Mouse (Mus musculus): Measurements from ENCODE around the gene Dnajc22.
"Not testable (repeated sequence)": the region's sequence is repeated elsewhere in the genome, so short reads cannot be mapped to it uniquely, and the experiment has no call there.

Gene Dnajc22

DNA sequence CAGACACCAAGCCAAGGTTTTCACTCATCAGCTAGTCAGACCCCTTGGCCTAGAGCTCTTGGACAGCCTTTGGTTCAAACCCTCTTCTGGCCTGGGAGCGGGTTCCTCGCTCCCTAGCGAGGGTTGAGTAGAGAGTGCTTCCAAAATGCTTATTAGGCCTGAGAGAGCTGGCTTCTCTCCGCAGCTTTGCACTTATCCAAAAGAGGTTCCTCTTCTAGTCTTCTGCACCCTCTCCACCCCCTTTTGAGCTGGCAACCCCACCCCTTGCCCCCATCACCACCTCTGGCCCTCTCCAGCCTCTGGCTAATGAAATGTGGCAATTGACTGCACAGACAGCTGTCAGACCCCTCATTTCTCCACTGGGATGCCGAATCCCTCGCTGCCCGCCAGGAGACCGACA lies at the start of gene Dnajc22:
Dnajc22 (plus strand) TSS at position 301 of the 400 bp plus-strand sequence.
- CTCF ChIA-PET = no interaction called here

DNA sequence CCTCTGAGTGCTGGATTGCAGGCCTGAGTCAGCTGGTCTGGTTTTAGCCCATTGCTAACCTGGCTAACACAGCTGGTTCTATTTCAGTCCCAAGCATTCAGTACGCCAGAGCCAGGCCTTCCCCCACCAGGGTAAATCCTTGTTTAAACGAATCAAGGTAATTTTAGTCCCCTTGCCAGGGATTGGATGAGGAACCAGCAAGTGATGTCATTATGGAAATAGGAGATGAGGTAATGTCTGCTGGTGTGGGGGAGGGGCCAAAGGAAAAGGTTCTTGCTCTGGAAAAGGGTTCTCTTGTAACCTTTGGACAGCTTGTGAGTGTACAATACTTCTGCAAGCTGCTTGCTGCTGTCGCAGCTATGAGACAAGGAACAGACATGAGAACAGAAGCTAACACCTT lies 48.1 kb upstream of the Dnajc22 start:
- CTCF ChIA-PET = no interaction called here

DNA sequence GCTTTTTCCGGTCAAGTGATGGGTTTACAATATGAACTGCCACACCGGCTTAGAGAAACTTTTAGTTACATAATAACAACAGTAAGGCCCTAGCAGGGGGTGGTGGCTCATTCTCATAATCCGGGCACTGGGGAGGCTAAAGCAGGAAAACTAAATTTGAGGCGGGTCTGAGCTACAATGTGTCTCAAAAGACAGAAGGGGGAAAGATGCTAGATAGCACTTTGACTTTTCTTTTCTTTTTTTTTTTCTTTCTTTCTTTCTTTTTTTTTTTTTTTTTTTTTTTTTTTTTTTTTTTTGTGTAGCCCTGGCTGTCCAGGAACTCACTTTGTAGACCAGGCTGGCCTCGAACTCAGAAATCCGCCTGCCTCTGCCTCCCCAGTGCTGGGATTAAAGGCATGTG lies 47.2 kb upstream of the Dnajc22 start:
- CTCF ChIA-PET = not testable (repeated sequence)

DNA sequence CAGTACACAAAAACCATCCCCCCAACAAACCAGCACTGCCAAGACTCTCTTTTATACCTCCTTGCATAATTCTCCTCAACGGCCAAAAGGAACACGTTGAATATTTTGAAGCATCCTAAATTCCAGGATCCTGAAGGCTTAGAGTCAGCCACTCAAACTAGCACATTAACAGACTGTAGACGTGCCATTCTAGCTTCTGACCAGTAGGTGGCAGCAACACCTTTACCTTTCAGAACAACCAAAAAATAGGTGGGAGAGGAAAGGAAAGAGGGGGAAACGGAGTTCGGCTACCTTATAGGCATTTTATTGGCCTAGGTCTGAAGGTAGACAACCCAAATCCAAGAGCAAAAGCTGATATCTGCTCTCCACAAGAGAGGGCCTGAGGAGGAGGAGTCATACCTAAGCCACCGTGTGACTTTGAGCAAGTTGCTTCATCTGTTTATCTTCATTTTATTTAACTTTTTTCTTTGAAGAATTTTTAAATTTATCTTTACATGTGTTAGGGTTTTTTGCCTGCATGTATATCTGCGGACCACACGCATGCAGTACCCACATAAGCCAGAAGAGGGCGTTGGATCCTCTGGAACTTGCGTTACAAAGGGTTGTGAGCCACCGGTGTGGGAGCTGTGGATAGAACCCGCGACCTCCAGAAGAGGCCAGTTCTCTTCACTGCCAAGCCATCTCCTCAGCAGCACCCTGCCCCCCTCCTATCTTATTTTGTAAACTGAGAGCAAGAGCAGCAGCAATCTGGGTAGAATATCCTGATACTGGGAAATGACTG lies 43.3 kb upstream of the Dnajc22 start:
- CTCF ChIA-PET = interaction anchor here (1.5 kb wide), 1 partner anchor 11 kb away, joined by 4 read pairs; no protein-coding TSS in a partner anchor

DNA sequence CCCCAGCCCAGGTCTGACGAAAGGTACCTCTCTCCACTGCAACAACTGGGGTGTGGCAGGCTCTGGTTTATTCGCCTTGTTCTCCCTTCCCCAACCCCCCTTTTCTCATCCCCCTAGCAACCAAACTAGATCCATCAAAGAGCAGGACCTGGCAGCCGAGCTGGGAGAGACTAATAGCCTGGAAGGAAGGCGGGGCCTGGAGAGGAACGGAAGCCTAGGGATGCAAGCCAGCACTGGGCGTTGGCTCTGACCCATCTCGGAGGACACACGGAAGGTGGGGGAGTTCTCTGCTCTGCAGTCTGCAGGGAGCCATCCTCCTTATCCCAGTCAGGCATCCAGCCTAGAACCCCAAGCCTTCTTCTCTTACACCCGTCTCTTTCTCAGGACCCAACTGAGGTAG lies 39.6 kb upstream of the Dnajc22 start:
- CTCF ChIA-PET = no interaction called here

DNA sequence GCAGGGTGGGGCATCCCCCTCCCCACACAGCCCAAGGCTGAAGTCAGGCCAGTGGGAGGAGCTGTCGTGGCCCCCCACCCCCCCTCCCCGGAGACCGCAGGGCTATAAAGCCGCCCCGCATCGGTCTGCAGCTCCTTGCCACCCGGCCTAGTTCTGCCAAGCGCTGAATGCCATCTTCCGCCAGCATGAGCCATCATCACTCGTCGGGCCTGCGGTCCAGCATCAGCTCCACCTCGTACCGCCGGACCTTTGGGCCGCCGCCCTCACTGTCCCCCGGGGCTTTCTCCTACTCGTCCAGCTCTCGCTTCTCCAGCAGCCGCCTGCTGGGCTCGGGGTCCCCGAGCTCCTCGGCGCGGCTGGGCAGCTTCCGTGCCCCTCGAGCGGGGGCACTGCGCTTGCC lies 37.9 kb upstream of the Dnajc22 start, which contains the start of gene Prph:
Prph (plus strand) TSS at position 135 of the 400 bp plus-strand sequence.
- CTCF ChIA-PET = interaction anchor here (0.5 to 1.7 kb wide), 2 partner anchors 8 to 30 kb away, joined by 4 to 5 read pairs; no protein-coding TSS in a partner anchor

DNA sequence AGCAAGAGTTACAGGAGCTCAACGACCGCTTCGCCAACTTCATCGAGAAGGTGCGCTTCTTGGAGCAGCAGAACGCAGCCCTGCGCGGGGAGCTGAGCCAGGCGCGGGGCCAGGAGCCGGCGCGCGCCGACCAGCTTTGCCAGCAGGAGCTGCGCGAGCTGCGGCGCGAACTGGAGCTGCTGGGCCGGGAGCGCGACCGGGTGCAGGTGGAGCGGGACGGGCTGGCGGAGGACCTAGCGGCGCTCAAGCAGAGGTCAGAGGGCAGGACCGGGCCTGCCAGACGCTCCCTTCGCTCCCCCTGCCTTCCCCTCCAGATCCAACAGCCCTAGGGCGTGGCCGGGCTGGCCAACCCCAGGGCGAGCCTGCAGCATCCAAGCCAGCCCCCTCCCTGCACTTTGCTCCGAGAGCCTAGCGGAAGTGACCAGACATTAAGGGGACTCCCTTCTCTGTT lies 37.4 kb upstream of the Dnajc22 start:
- CTCF ChIA-PET = interaction anchor here (0.5 to 1.7 kb wide), 2 partner anchors 9 to 31 kb away, joined by 4 to 5 read pairs; no protein-coding TSS in a partner anchor

DNA sequence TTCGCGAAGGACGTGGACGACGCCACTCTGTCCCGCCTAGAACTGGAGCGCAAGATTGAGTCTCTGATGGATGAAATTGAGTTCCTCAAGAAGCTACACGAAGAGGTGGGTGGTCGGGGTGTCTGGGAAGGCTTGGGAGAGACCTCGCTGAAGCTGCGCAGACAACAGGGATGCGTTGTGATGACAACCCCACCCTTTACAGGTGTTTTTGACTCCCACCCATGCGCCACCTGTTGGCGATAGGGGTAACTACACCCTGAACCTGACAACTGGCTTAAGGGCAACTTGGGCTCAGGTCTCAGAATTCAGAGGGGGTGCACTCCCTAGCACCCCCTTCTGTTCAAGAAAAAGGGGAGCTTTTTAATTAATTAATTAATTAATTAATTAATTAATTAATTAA lies 36.6 kb upstream of the Dnajc22 start:
- CTCF ChIA-PET = interaction anchor here (1.1 kb wide), 1 partner anchor 34 kb away, joined by 9 read pairs; no protein-coding TSS in a partner anchor

DNA sequence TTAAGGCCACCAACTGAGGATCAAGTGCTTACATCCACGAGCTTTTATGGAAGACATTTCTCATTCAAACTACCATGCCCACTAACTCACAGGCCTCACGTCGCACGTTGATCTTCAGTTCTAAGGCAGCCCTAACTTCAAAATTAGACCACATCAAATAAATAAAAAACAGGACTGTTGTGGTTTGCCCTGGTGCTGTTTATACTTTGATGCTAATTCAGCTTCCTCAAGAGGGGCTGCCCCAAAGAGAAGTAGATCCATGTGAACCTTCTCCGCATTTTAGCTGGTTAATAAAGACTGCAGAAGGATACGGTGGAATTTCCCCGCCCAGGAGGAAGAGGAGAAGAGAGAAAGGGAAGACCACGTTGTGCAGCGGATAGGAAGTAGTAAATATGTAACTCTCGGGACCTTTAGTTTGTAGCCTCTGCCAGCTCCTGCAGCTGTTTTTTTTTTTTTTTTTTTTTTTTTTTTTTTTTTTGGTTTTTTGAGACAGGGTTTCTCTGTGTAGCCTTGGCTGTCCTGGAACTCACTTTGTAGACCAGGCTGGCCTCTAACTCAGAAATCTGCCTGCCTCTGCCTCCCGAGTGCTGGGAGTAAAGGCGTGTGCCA lies 27.3 kb upstream of the Dnajc22 start:
- CTCF ChIA-PET = interaction anchor here (0.6 kb wide), 1 partner anchor 79 kb away, joined by 4 read pairs; no protein-coding TSS in a partner anchor

DNA sequence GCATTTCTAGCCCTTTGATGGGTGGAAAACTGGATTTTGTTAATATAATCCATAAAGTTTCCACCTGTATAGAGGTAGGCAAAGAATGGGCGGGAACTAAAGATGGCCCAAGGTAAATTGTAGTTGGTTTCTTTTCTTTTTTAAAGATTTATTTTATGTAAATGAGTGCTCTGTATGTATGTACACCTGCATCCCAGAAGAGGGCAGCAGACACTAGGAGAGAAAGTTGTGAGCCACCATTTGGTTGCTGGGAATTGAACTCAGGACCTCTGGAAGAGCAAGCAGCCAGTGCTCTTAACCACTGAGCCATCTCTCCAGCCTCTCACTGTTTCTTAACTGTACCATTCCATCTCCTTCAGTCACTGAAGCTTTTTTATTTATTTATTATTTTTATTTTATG lies 21.0 kb upstream of the Dnajc22 start:
- CTCF ChIA-PET = interaction anchor here (0.6 kb wide), 3 partner anchors 476 to 1269 kb away, joined by 3 to 4 read pairs (median 4); no protein-coding TSS in a partner anchor

DNA sequence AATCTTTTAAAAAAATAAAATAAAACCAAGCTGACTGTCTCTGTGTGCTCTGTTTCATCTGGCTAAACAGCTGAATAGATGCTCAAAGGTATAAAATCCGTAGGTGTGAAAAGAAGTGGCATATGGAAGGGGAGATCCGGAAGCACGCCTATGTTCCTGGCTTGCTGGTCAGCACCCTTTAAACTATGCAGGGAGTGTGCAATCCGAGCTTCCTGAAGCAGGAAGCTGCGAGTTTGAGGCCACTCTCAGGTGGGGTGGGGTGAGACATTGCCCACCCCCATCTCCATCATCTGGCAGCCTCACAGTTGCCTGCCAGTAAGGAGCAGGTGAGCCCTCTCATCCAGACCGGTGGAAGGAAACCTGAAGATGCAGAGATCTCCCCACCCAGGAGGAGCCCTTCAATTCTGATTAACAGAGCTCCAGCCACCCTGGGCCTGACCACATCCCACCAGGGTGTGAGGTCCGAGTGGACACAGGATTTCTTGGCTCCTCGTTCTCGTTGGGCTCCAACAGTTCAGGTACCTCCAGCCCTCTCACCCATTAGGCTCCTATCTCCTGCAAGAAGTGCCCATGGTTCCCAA lies 18.9 kb upstream of the Dnajc22 start, which contains the start of gene Troap:
Troap (plus strand) TSS at position 557 of the 581 bp plus-strand sequence.
- CTCF ChIA-PET = interaction anchor here (0.7 kb wide), 1 partner anchor 57 kb away, joined by 9 read pairs; no protein-coding TSS in a partner anchor

DNA sequence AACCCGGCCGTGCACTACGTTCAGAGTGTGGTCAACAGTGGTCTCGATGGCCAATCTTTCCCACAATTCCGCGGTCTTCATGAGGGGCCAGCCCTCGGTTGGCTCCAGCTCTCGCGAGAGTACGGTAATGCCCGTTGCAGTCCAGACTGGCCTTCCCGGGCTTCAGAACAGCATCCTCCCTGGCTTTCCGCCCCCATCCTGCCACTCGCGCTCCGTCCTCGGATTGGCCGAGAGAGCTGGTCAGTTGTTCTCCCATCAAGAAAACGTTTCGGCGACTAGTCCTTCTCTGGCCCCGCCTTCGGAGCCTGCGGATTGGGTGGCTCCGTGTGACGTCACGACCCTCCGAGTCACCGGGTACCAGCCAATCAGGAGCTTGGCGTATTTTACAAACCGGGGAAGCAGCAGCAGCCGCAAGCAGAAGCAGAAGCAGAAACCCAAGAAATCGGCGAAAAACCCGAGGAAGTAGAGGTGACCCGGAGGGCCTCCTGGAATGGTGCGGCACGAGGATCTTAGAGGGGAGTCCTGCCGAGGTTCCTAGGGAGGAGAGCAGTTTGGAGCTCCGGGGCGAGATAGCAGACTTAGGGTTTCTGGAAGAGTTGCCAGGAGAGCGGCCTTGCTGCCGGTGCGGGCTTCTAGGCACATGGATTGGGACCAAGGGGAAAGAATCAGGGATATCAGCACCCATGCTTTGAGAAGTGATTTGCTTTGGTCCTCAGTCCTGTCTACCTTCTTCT lies 18.2 kb upstream of the Dnajc22 start:
- CTCF ChIA-PET = interaction anchor here (0.6 to 0.7 kb wide), 2 partner anchors 68 to 219 kb away, joined by 3 read pairs; no protein-coding TSS in a partner anchor

DNA sequence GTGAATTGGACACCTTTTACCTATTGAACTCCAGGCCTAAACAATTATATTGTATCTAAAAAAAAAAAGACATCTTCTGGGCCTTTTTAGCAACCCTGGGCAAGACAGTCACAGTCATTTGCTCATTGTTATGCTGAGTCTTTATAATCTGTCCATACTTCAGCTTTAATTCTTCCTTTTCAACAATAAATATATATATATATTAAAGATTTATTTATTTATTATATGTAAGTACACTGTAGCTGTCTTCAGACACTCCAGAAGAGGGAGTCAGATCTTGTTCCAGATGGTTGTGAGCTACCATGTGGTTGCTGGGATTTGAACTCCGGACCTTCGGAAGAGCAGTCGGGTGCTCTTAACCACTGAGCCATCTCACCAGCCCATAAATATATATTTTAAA lies 17.0 kb upstream of the Dnajc22 start:
- CTCF ChIA-PET = not testable (repeated sequence)

DNA sequence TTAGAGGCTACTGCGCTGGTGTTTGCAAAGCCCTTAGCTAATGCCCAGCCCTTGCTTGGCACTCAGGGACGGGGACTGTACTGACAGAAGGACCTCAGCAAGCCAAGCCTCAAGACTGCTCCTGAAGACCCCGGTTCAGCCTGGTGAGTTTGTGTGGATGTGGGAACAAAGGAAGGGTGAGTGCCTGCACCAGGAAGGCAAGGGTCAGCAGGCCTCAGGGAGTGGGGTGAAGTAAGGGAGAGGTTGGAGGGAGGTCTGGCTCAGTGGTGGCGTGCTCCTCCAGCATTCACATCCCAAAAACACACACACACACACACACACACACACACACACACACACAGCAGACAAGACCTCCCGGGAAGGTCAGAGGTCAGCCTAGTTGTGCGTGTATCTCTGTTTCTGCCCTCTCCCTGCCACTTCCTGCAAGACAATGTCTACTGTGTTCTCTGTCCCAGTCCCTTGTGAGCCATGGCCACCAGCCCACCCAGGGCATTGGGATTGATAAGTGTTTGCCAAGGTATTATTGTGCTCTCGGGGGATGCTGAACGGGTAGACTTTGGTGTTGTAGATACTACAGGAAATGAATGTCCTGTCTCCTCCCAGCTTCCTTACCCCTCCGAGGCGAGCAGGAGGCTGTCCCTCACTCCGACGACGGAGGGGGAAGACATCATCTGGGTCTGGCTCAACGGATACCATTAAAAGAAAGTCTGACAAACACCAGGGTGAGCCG lies 14.6 kb upstream of the Dnajc22 start:
- CTCF ChIA-PET = interaction anchor here (0.7 kb wide), 1 partner anchor 16 kb away, joined by 5 read pairs; no protein-coding TSS in a partner anchor

DNA sequence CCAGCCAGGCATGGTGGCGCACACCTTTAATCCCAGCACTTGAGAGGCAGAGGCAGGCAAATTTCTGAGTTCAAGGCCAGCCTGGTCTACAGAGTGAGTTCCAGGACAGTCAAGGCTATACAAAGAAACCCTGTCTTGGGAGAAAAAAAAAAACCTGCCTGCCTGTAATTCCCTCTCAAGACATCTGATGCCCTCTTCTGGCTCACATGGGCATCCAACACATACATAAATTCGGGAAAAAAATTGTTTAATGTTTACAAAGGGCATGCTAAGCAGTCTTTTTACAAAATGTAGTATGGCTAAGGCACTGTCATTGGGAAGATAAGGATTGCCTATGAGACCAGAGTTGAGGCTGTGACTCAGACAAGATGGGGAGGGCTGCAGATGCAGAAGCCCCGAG lies 13.2 kb upstream of the Dnajc22 start:
- CTCF ChIA-PET = no interaction called here

DNA sequence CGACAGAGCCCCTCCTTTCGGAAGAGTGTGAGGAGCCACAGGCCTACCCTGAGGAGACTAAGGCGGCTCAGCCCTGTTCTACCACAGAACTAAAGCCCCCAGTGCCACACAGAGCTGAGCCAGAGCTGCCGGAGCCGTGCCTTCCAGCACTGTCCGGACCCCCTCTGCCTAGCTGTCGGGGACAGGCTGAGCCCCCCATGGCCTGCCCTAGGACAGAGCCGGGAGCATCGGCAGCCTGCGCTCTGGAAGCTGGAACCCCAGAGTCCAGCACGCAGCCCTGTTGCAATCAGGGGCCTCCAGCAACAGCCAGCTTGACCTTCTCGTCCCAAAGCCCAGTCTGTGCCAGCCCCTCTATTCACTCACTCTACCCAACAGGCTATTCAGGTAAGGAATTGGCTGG lies 10.6 kb upstream of the Dnajc22 start:
- CTCF ChIA-PET = no interaction called here

DNA sequence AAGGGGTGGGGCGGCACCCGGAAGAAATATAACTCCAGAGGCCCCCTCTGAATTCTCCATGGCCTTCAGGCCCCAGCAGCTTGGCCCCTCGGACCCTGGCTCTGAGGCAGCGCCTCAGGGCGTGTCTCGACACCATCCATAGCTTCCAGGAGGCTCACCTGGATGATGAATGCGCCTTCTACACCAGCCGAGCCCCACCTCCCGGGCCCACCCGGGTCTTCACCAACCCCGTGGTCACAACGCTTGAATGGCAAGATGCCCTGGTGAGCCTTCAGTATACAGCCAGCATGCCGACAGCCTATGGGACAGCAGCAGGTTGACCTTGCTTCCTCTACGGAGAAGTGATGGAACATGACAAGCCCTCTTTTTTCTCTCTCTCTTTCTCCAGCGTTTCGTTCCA lies 10.1 kb upstream of the Dnajc22 start:
- CTCF ChIA-PET = interaction anchor here (0.6 kb wide), 1 partner anchor 310 kb away, joined by 3 read pairs; no protein-coding TSS in a partner anchor

DNA sequence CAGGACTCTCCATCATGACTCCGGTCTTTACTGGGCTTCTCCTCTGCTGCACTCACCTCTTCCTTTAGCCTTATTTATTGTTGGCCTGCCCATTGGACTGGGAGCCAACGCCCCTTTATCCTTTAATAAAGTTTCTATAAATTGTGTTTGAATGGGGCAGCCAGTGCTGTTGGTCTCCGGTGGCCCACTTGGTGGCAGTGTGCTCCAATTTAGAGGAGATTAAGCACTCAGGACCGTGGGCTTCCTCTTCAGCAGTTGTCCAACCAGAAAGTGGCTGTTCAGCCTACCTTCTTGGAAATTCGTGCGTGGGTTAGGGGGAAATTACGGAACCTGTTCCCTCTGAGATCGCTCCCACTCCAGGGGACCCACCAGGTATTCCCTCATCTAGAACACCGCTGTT lies 9.7 kb upstream of the Dnajc22 start:
- CTCF ChIA-PET = interaction anchor here (0.6 kb wide), 1 partner anchor 310 kb away, joined by 3 read pairs; no protein-coding TSS in a partner anchor

DNA sequence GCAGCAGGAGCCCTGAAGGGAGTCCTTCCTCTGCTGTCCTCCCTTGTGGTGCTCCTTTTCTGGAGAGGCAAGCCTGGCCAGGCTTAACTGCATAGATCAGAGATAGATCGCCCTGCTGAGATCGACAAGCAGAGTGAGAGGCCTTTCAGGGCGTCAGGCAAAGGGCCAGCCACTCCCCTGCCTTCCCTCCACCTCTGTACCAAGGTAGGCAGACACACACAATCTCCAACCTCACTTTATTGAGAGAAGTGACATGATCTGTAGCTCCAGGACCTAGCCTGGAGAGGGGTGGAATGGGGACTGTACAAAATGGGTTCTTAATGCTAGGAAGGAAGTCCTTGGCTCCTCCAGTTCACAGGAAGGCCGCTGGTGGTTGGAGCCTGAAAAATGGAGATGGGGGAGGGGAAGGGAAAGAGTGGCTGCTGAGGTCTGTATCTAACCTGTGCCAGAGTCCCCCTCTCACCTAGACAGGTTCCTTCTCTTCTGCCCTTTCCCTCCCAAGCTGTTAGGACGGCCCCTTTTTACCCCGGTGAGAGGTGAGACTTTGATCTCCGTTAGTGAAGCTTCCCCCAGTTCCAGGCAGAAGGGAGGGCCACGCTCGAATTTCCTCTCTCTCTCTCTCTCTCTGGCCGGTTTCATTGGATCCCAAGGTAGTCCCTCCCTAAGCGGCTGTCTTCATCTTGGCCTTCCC lies 9.0 kb upstream of the Dnajc22 start:
- CTCF ChIA-PET = interaction anchor here (0.7 kb wide), 1 partner anchor 18 kb away, joined by 7 read pairs; no protein-coding TSS in a partner anchor

DNA sequence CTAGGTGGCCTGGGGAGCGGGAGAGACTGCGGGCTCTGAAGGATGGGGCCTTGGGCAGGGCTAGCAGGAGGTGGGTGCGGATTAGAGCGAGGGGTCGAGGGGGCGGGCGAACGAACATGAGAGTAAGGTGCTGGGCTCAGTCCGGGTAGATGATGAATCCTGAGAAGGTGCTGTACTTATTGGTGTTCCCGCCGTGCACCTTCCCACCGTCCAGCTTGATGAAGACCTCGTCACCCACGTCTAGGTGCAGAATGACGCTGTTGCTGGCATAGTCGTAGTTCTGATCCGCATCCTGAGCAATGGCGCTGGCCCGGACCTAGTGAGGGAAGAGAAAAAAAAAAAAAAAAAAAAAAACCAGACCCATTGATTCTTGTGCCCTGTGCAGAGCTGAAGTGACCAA lies 8.4 kb upstream of the Dnajc22 start:
- CTCF ChIA-PET = interaction anchor here (0.7 kb wide), 1 partner anchor 18 kb away, joined by 7 read pairs; no protein-coding TSS in a partner anchor
